8 mouse cellular contexts compared by ENCODE assay signal in the genomic region with DNA sequence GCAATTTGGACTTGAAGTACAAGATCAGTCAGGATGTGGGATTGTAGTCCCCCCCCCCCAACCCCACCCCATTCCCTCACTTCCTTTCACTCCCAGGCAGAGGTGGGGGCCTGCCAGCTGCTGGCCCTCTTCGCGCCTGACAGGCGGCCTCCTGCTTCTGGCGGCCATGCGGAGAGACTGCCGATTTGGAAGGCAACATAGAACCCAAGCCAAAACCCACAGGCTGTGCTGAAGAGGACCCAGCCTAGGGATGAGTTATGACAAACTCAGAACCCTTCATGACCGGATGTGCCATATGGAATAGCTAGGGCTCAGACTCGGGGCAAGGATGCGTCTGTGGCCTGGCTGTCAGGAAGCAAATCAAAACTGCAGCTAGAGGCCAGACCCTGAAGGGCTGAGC.
DNase-seq lines count a peak whose midpoint lies in the region; ATAC-seq lines count a peak whose summit lies in the region.

No protein-coding gene starts in this region.

- ATAC-seq in forebrain, embryonic 13.5 days = 0 out of 2 replicates have a peak, but pooled peaks have one; percentile 48
- ATAC-seq in forebrain, embryonic 12.5 days (ENCODE audit: low FRiP score) = no peak
- peak; percentile 64; the same call in 1 of the 2 replicates for ATAC-seq in lung, embryonic 15.5 days (ENCODE audit: borderline replicate concordance, extremely low read depth, low FRiP score, low TSS enrichment)

- no peak overlapping the region for H3K4me3 ChIP-seq in forebrain, embryonic 13.5 days
- H3K4me3 ChIP-seq in forebrain, embryonic 12.5 days (replicated peaks) = no peak overlapping the region
- H3K4me3 ChIP-seq in lung, embryonic 15.5 days = no peak overlapping the region

- H3K27me3 ChIP-seq in forebrain, embryonic 13.5 days = no peaks in the 10 kb centered on the region
- no peaks in the 10 kb centered on the region for H3K27me3 ChIP-seq in forebrain, embryonic 12.5 days
- no peaks in the 10 kb centered on the region for H3K27me3 ChIP-seq in lung, embryonic 15.5 days

- DNase-seq in lung, postnatal 25 days (ENCODE audit: low spot score) = no peak
- peak; percentile 57 to 61 for DNase-seq in heart, postnatal 10 days
- DNase-seq in kidney, postnatal 4 days = peak; percentile 66 to 79
- DNase-seq in urinary bladder, postnatal 4 days (ENCODE audit: low spot score in 2 of 2) = no peak
- DNase-seq in neural tube, embryonic 10.5 days (ENCODE audit: extremely low spot score, low spot score) = no peak

- H3K9ac ChIP-seq in forebrain, embryonic 13.5 days = no peak overlapping the region
- no peak overlapping the region for H3K9ac ChIP-seq in forebrain, embryonic 12.5 days
- H3K9ac ChIP-seq in lung, embryonic 15.5 days = no peak overlapping the region

- WGBS in forebrain, embryonic 13.5 days = 81% methylated on average over 9 of the region's 9 CpGs
- WGBS in forebrain, embryonic 12.5 days = 86% methylated on average over 9 of the region's 9 CpGs
- WGBS in lung, embryonic 15.5 days = 53% methylated on average over 9 of the region's 9 CpGs

- H3K4me2 ChIP-seq in forebrain, embryonic 13.5 days = no peak overlapping the region
- no peak overlapping the region for H3K4me2 ChIP-seq in forebrain, embryonic 12.5 days
- H3K4me2 ChIP-seq in lung, embryonic 15.5 days = no peak overlapping the region

- H3K4me1 ChIP-seq in forebrain, embryonic 13.5 days = no peaks in the 10 kb centered on the region
- H3K4me1 ChIP-seq in forebrain, embryonic 12.5 days = 0 out of 2 replicates have a peak, but pooled peaks cover 5% of the 10 kb centered on the region
- H3K4me1 ChIP-seq in lung, embryonic 15.5 days = peaks cover 9% of the 10 kb centered on the region; the same call in 1 of the 2 replicates

- no peaks in the 10 kb centered on the region for H3K9me3 ChIP-seq in forebrain, embryonic 13.5 days (replicated peaks)
- no peaks in the 10 kb centered on the region for H3K9me3 ChIP-seq in forebrain, embryonic 12.5 days
- H3K9me3 ChIP-seq in lung, embryonic 15.5 days = no peaks in the 10 kb centered on the region

- no peaks in the 10 kb centered on the region for H3K36me3 ChIP-seq in forebrain, embryonic 13.5 days (ENCODE audit: poor library complexity, severe bottlenecking)
- H3K36me3 ChIP-seq in forebrain, embryonic 12.5 days (replicated peaks) = no peaks in the 10 kb centered on the region
- no peaks in the 10 kb centered on the region for H3K36me3 ChIP-seq in lung, embryonic 15.5 days

- intact Hi-C loops in heart, postnatal 10 days (cut with DNase I) = no loop called here

- H3K27ac ChIP-seq in forebrain, embryonic 13.5 days = no peak overlapping the region
- H3K27ac ChIP-seq in forebrain, embryonic 12.5 days = no peak overlapping the region
- H3K27ac ChIP-seq in lung, embryonic 15.5 days = no peak overlapping the region

Comparison
In these comparisons a context has a peak if more than half of its experiments do, and no peak if none do; other contexts are left out.
1. DNase-seq: peak in heart, postnatal 10 days (2 of 2) and kidney, postnatal 4 days (2 of 2); none in lung, postnatal 25 days (single experiment), urinary bladder, postnatal 4 days (0 of 2) and neural tube, embryonic 10.5 days (single experiment).